Mouse (Mus musculus): ENCODE data around the gene Mink1.

- TF ChIP-seq CTCF (IDR thresholded peaks at IDR 0.05; ENCODE audit: borderline replicate concordance, control insufficient read depth, extremely low read depth, insufficient read depth, low read length, poor library complexity) (no peak), POLR2A (IDR thresholded peaks at IDR 0.05; ENCODE audit: control insufficient read depth, extremely low read depth, insufficient read depth, low read length, poor library complexity) (no peak)
Measured at GRCm38 (mm10) chr11:70580921-70581320, 18.2 kb downstream of the Mink1 start.

Measured in thymus, adult 2 months (tissue).